Mouse (Mus musculus): ENCODE data around the gene Ago1.

DNA sequence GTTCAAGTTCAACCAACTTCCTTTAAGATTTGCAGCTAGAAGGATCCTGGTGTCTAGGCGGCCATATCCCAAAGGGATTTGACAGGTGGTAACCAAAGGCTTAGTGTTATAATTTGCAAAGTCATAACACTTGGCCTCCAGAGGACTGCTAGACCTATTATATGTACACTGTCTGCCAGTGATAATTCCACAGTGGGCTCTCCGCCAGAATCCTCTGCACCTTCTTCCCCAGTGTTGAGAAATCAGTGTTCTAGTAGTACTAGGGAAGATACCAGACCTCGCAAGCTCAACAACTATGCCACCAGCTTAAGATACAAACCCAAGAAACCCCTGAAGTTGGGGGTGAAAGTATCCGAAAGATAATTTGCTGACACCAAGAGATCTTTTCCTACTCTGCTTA, 35.2 kb downstream of the Ago1 start:
- no peak for TF ChIP-seq CTCF (IDR thresholded peaks at IDR 0.05 in 2 of 3, conservative IDR thresholded peaks at IDR 0.05 in 1 of 3; ENCODE audit: control insufficient read depth in 1 of 3, insufficient read depth in 1 of 3, low read depth in 2 of 3, low read length in 3 of 3, poor library complexity in 1 of 3, severe bottlenecking in 1 of 3)
- TF ChIP-seq POLR2A (IDR thresholded peaks at IDR 0.05; ENCODE audit: control insufficient read depth in 1 of 2, insufficient read depth in 1 of 2, low read depth in 1 of 2, low read length in 2 of 2, poor library complexity in 1 of 2) = no peak
- no peak for TF ChIP-seq NELFE (IDR thresholded peaks at IDR 0.05; ENCODE audit: low read depth, low read length)
- no peak for TF ChIP-seq NRF1 (IDR thresholded peaks at IDR 0.05; ENCODE audit: insufficient read depth, low read depth, low read length, poor library complexity, severe bottlenecking)
- no peak for TF ChIP-seq POLR2AphosphoS2 (IDR thresholded peaks at IDR 0.05; ENCODE audit: low read length)
- no peak for TF ChIP-seq TAL1 (IDR thresholded peaks at IDR 0.05; ENCODE audit: low read length)
- no peak for TF ChIP-seq ELF1 (IDR thresholded peaks at IDR 0.05; ENCODE audit: low read depth, low read length)
- TF ChIP-seq USF2 (IDR thresholded peaks at IDR 0.05; ENCODE audit: borderline replicate concordance in 1 of 2, insufficient read depth in 1 of 2, low read depth in 1 of 2, low read length in 2 of 2) = no peak
- no peak for TF ChIP-seq POLR2AphosphoS5 (IDR thresholded peaks at IDR 0.05; ENCODE audit: borderline replicate concordance, low read depth, low read length)
- TF ChIP-seq HCFC1 (IDR thresholded peaks at IDR 0.05; ENCODE audit: low read depth, low read length) = no peak
- no peak for TF ChIP-seq GATA1 (IDR thresholded peaks at IDR 0.05; ENCODE audit: low read depth, low read length)
- no peak for TF ChIP-seq CHD2 (IDR thresholded peaks at IDR 0.05; ENCODE audit: low read length)
- no peak for TF ChIP-seq BHLHE40 (IDR thresholded peaks at IDR 0.05; ENCODE audit: borderline replicate concordance, low read depth, low read length)
- no peak for TF ChIP-seq E2F4 (IDR thresholded peaks at IDR 0.05; ENCODE audit: borderline replicate concordance, low read depth, low read length)
